Mouse (Mus musculus) hindbrain, embryonic 10.5 days (tissue): ENCODE data around the gene Ankle2. TPM values are rescaled to one million over a fixed set of nuclear protein-coding genes. Genes with fewer than 3 reads are reported as not detected.
A peak's percentile ranks its signal among the peaks of the same experiment; 100 is the strongest.

Experiments
- DNase-seq: peaks from one replicate; pipeline ENCODE4 v3.0.0-alpha.2; 2017; ENCODE audit warnings: low spot score
- H3K27ac ChIP-seq: fragments of 300-500 bp; sonication (generic); 2 replicates; pipeline ENCODE4 v1.5.1; 2016; ENCODE audit warnings: mild to moderate bottlenecking, moderate library complexity
- H3K27me3 ChIP-seq: fragments of 300-500 bp; sonication (generic); 2 replicates; pipeline ENCODE4 v1.6.1; 2016; ENCODE audit warnings: mild to moderate bottlenecking; ENCODE audit not compliant: poor library complexity, insufficient read depth, severe bottlenecking
- H3K36me3 ChIP-seq: fragments of 300-500 bp; sonication (generic); 2 replicates; pipeline ENCODE4 v1.6.1; 2016; ENCODE audit warnings: mild to moderate bottlenecking, moderate library complexity
- H3K4me1 ChIP-seq: fragments of 300-500 bp; sonication (generic); replicated peaks from 2 replicates; pipeline ENCODE4 v1.6.1; 2016; ENCODE audit warnings: mild to moderate bottlenecking
- H3K4me3 ChIP-seq: fragments of 300-500 bp; sonication (generic); 2 replicates; pipeline ENCODE4 v1.5.1; 2016; ENCODE audit warnings: mild to moderate bottlenecking, moderate library complexity
- H3K9me3 ChIP-seq: fragments of 300-500 bp; sonication (generic); 2 replicates; pipeline ENCODE4 v1.6.1; 2016; ENCODE audit warnings: mild to moderate bottlenecking, moderate library complexity
- WGBS: fragments of 180-500 bp; shearing (Covaris S2); methylation state at CpG from one replicate; pipeline ENCODE4 v1.1.7; 2016; 5-methylcytosine and 5-hydroxymethylcytosine counted together
- polyA plus RNA-seq: library from polyadenylated mRNA; unstranded; fragments of >200 nt; fragmentation: Nextera tagmentation; extraction: Ambion mirVana; gene quantifications from 2 replicates; pipeline ENCODE4 v1.2.1, GENCODE M21; 2016

Gene Ankle2
- polyA plus RNA-seq, 1 experiment from 2014 or later = 30.4 TPM

- Histone ChIP-seq H3K27ac (no peak overlapping the region), H3K4me1 (no peaks in the 10 kb centered on the region), H3K36me3 (peaks cover 98% of the 10 kb centered on the region), H3K27me3 (no peaks in the 10 kb centered on the region), H3K4me3 (no peak overlapping the region), H3K9me3 (no peaks in the 10 kb centered on the region)
- 83% methylated on average over 2 of the region's 2 CpGs for WGBS
- DNase-seq = no peak
Observed at GRCm38 (mm10) chr5:110244091-110244490, 13.3 kb downstream of the Ankle2 start.

- DNase-seq = no peak
- H3K9me3 ChIP-seq = no peaks in the 10 kb centered on the region
- H3K27me3 ChIP-seq = no peaks in the 10 kb centered on the region
- H3K27ac ChIP-seq = no peak overlapping the region
- H3K36me3 ChIP-seq = peaks cover 56% of the 10 kb centered on the region
- H3K4me1 ChIP-seq = peaks cover 7% of the 10 kb centered on the region
- 93% methylated on average over 4 of the region's 4 CpGs for WGBS
- no peak overlapping the region for H3K4me3 ChIP-seq
Observed at GRCm38 (mm10) chr5:110266941-110267340, 36.1 kb downstream of the Ankle2 start.

- Histone ChIP-seq H3K27ac (peak within 1 kb of the TSS; percentile 93), H3K36me3 (peaks cover 35% of the 10 kb centered on the region), H3K4me3 (peak within 1 kb of the TSS; percentile 99), H3K27me3 (no peaks in the 10 kb centered on the region), H3K9me3 (no peaks in the 10 kb centered on the region), H3K4me1 (peaks cover 7% of the 10 kb centered on the region)
- DNase-seq = peak; percentile 95
- WGBS = 1% methylated on average over 66 of the region's 66 CpGs
Observed at GRCm38 (mm10) chr5:110269141-110270101, 38.6 kb downstream of the Ankle2 start, which contains the start of gene Pgam5. Gene Pgam5 (minus strand): TSS chr5:110269913.

- no peaks in the 10 kb centered on the region for H3K27me3 ChIP-seq
- no peak overlapping the region for H3K4me3 ChIP-seq
- no peaks in the 10 kb centered on the region for H3K9me3 ChIP-seq
- no peak for DNase-seq
- peaks cover 7% of the 10 kb centered on the region for H3K4me1 ChIP-seq
- H3K27ac ChIP-seq = no peak overlapping the region
- peaks cover 27% of the 10 kb centered on the region for H3K36me3 ChIP-seq
- WGBS = 92% methylated on average over 6 of the region's 6 CpGs
Observed at GRCm38 (mm10) chr5:110270242-110270641, 39.4 kb downstream of the Ankle2 start.

- Histone ChIP-seq H3K4me1 (no peaks in the 10 kb centered on the region), H3K9me3 (no peaks in the 10 kb centered on the region), H3K27me3 (no peaks in the 10 kb centered on the region), H3K36me3 (no peaks in the 10 kb centered on the region), H3K27ac (no peak overlapping the region), H3K4me3 (no peak overlapping the region)
- DNase-seq = no peak
- 83% methylated on average over 4 of the region's 4 CpGs for WGBS
Observed at GRCm38 (mm10) chr5:110274147-110274546, 43.3 kb downstream of the Ankle2 start.

GRCm38 (mm10) chr5:110274846-110275245, 44.0 kb downstream of the Ankle2 start:
- H3K36me3 ChIP-seq = no peaks in the 10 kb centered on the region
- H3K4me3 ChIP-seq = no peak overlapping the region
- H3K27ac ChIP-seq = no peak overlapping the region
- 74% methylated on average over 2 of the region's 2 CpGs for WGBS
- H3K27me3 ChIP-seq = no peaks in the 10 kb centered on the region
- H3K4me1 ChIP-seq = no peaks in the 10 kb centered on the region
- no peak for DNase-seq
- H3K9me3 ChIP-seq = no peaks in the 10 kb centered on the region

GRCm38 (mm10) chr5:110276391-110276790, 45.6 kb downstream of the Ankle2 start:
- no peak for DNase-seq
- H3K27ac ChIP-seq = no peak overlapping the region
- no peaks in the 10 kb centered on the region for H3K27me3 ChIP-seq
- WGBS = 86% methylated on average over 2 of the region's 2 CpGs
- no peaks in the 10 kb centered on the region for H3K36me3 ChIP-seq
- H3K4me1 ChIP-seq = no peaks in the 10 kb centered on the region
- no peak overlapping the region for H3K4me3 ChIP-seq
- no peaks in the 10 kb centered on the region for H3K9me3 ChIP-seq

- Histone ChIP-seq H3K4me3 (no peak overlapping the region), H3K4me1 (no peaks in the 10 kb centered on the region), H3K9me3 (no peaks in the 10 kb centered on the region), H3K27ac (no peak overlapping the region), H3K27me3 (no peaks in the 10 kb centered on the region), H3K36me3 (no peaks in the 10 kb centered on the region)
- no peak for DNase-seq
- WGBS = 91% methylated on average over 1 of the region's 1 CpGs
Observed at GRCm38 (mm10) chr5:110276910-110277309, 46.1 kb downstream of the Ankle2 start.

- Histone ChIP-seq H3K27me3 (peaks cover 25% of the 10 kb centered on the region), H3K27ac (no peak overlapping the region), H3K36me3 (no peaks in the 10 kb centered on the region), H3K4me3 (no peak overlapping the region), H3K9me3 (no peaks in the 10 kb centered on the region), H3K4me1 (peaks cover 15% of the 10 kb centered on the region)
- 85% methylated on average over 2 of the region's 2 CpGs for WGBS
- no peak for DNase-seq
Observed at GRCm38 (mm10) chr5:110281984-110282383, 51.2 kb downstream of the Ankle2 start.

- peak overlapping the region; percentile 62 for H3K4me3 ChIP-seq
- 15% methylated on average over 4 of the region's 4 CpGs for WGBS
- H3K27ac ChIP-seq = no peak overlapping the region
- peaks cover 8% of the 10 kb centered on the region for H3K36me3 ChIP-seq
- peak; percentile 66 for DNase-seq
- H3K4me1 ChIP-seq = peaks cover 22% of the 10 kb centered on the region
- H3K27me3 ChIP-seq = peaks cover 25% of the 10 kb centered on the region
- no peaks in the 10 kb centered on the region for H3K9me3 ChIP-seq
Observed at GRCm38 (mm10) chr5:110284536-110284935, 53.7 kb downstream of the Ankle2 start.

GRCm38 (mm10) chr5:110285156-110285555, 54.4 kb downstream of the Ankle2 start:
- peak overlapping the region; percentile 62 for H3K4me3 ChIP-seq
- peaks cover 15% of the 10 kb centered on the region for H3K36me3 ChIP-seq
- H3K27me3 ChIP-seq = peaks cover 25% of the 10 kb centered on the region
- DNase-seq = peak; percentile 10
- H3K27ac ChIP-seq = no peak overlapping the region
- no peaks in the 10 kb centered on the region for H3K9me3 ChIP-seq
- H3K4me1 ChIP-seq = peaks cover 22% of the 10 kb centered on the region
- WGBS = 11% methylated on average over 15 of the region's 15 CpGs

GRCm38 (mm10) chr5:110285770-110286445, 55.1 kb downstream of the Ankle2 start, which contains the start of the genes Pxmp2 and Pole:
Gene Pxmp2 (minus strand): TSS chr5:110286186.
Gene Pole (plus strand): TSS chr5:110286306.
- peaks cover 22% of the 10 kb centered on the region for H3K4me1 ChIP-seq
- H3K4me3 ChIP-seq = peak within 1 kb of the TSS; percentile 62
- DNase-seq = peak; percentile 96
- H3K27ac ChIP-seq = peak within 1 kb of the TSS; percentile 90
- peaks cover 25% of the 10 kb centered on the region for H3K27me3 ChIP-seq
- WGBS = under 1% methylated on average over 63 of the region's 64 CpGs
- H3K36me3 ChIP-seq = peaks cover 22% of the 10 kb centered on the region
- no peaks in the 10 kb centered on the region for H3K9me3 ChIP-seq
